Mouse (Mus musculus): ENCODE measurements around the gene Ano2.
A peak's percentile ranks its signal among the peaks of the same experiment; 100 is the strongest.

The Ano2 gene

GRCm38 (mm10) chr6:125690057-125690703 is at the start of gene Ano2:
Ano2 (plus strand) TSS chr6:125690419.
- DNase-seq (ENCODE audit: low read depth, low spot score): no peak

GRCm38 (mm10) chr6:125640486-125640885 is 49.7 kb upstream of the Ano2 start:
- DNase-seq (ENCODE audit: low read depth, low spot score): no peak

- DNase-seq (ENCODE audit: low read depth, low spot score): no peak
Measured at GRCm38 (mm10) chr6:125641146-125641545, 49.1 kb upstream of the Ano2 start.

GRCm38 (mm10) chr6:125648964-125649363 is 41.3 kb upstream of the Ano2 start:
- DNase-seq (ENCODE audit: low read depth, low spot score): no peak

GRCm38 (mm10) chr6:125651335-125651734 is 38.9 kb upstream of the Ano2 start:
- no peak for DNase-seq (ENCODE audit: low read depth, low spot score)

GRCm38 (mm10) chr6:125653416-125653815 is 36.8 kb upstream of the Ano2 start:
- no peak for DNase-seq (ENCODE audit: low read depth, low spot score)

- no peak for DNase-seq (ENCODE audit: low read depth, low spot score)
Measured at GRCm38 (mm10) chr6:125656921-125657320, 33.3 kb upstream of the Ano2 start.

GRCm38 (mm10) chr6:125657966-125658365 is 32.3 kb upstream of the Ano2 start:
- DNase-seq (ENCODE audit: low read depth, low spot score): no peak

- peak; percentile 52 for DNase-seq (ENCODE audit: low read depth, low spot score)
Measured at GRCm38 (mm10) chr6:125661106-125661877, 28.9 kb upstream of the Ano2 start.

- DNase-seq (ENCODE audit: low read depth, low spot score): no peak
Measured at GRCm38 (mm10) chr6:125663906-125664305, 26.3 kb upstream of the Ano2 start.

GRCm38 (mm10) chr6:125671835-125672234 is 18.4 kb upstream of the Ano2 start:
- DNase-seq (ENCODE audit: low read depth, low spot score): no peak

GRCm38 (mm10) chr6:125678492-125678891 is 11.7 kb upstream of the Ano2 start:
- DNase-seq (ENCODE audit: low read depth, low spot score): no peak

GRCm38 (mm10) chr6:125680613-125681012 is 9.6 kb upstream of the Ano2 start:
- no peak for DNase-seq (ENCODE audit: low read depth, low spot score)

GRCm38 (mm10) chr6:125685420-125685819 is 4.8 kb upstream of the Ano2 start:
- DNase-seq (ENCODE audit: low read depth, low spot score): no peak

- no peak for DNase-seq (ENCODE audit: low read depth, low spot score)
Measured at GRCm38 (mm10) chr6:125687986-125688385, 2.2 kb upstream of the Ano2 start.

- DNase-seq (ENCODE audit: low read depth, low spot score): no peak
Measured at GRCm38 (mm10) chr6:125701146-125701545, 10.9 kb downstream of the Ano2 start.

- no peak for DNase-seq (ENCODE audit: low read depth, low spot score)
Measured at GRCm38 (mm10) chr6:125711261-125711660, 21.0 kb downstream of the Ano2 start.

GRCm38 (mm10) chr6:125726408-125726807 is 36.2 kb downstream of the Ano2 start:
- DNase-seq (ENCODE audit: low read depth, low spot score): no peak

GRCm38 (mm10) chr6:125727484-125727911 is 37.3 kb downstream of the Ano2 start:
- no peak for DNase-seq (ENCODE audit: low read depth, low spot score)

- no peak for DNase-seq (ENCODE audit: low read depth, low spot score)
Measured at GRCm38 (mm10) chr6:125729471-125729870, 39.3 kb downstream of the Ano2 start.

GRCm38 (mm10) chr6:125729986-125730535 is 39.8 kb downstream of the Ano2 start:
- DNase-seq (ENCODE audit: low read depth, low spot score): no peak

GRCm38 (mm10) chr6:125737511-125738285 is 47.5 kb downstream of the Ano2 start:
- DNase-seq (ENCODE audit: low read depth, low spot score): no peak

All from embryo, embryonic 11.5 days (tissue).